Mouse (Mus musculus) gastrocnemius, postnatal 25 days (tissue): ENCODE results near the gene Agmat. TPM values are rescaled to one million over a fixed set of nuclear protein-coding genes. Genes with fewer than 3 reads are reported as not detected.

Experiments used
- DNase-seq: peaks from one replicate; pipeline ENCODE4 v3.0.0; 2022
- long read RNA-seq, 2 experiments: library from polyadenylated mRNA; stranded (forward); transcript quantifications; one replicate each; pipeline ENCODE4 v2.0.0; 2021
- total RNA-seq, 2 experiments: library from RNA; stranded (reverse); gene quantifications; 1 replicate in 1 of 2; 2 replicates in 1 of 2; pipeline ENCODE4 v1.2.3; 2021

The Agmat gene
- total RNA-seq, result under 1 TPM in 1 of 2 experiments, not detected in 1; 0.20 TPM
- long read RNA-seq, experiment 1, result 0 reads
- long read RNA-seq, experiment 2, partial matches to known transcripts, result 1 of 2 reads
- long read RNA-seq, experiment 2, other reads (novel, unspliced or antisense), result 1 of 2 reads

DNA sequence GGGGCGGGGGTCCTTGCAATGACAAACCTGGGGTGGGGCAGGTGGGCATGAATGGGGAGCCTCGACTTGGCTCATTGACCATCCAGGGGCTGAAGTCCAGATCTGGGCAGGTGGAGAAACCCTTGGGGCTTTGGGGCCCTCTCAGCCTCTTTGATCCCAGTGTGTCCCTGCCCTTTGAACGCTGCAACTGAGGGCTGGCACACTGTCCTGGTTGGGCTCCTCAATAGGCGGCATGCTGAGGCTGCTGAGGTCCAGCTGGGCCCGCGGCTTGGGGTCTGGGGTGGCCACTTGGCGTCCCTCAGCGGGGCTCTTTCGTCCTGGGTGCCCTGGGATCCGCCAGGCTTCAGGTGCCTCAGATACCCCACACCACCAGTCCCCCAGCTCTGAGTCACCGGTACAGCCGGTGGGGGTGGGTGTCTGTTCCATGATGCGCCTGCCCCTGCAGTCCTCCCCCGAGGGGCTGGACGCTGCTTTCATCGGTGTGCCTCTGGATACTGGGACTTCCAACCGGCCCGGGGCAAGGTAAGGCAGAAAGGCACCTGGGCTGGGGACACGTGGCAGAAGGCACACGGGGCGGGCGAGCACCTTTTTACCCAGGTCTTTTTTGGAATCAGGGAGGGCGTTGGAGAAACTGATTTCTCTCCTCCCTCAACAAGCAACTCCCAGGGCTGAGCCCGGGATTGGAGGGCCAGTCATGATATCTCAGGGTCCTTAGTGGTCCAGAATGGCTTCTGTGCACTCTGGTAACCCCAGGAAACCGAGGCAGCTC lies at the start of gene Agmat:
Gene Agmat (plus strand): TSS at position 95 of the 769 bp plus-strand sequence.
- DNase-seq, result no peak

DNA sequence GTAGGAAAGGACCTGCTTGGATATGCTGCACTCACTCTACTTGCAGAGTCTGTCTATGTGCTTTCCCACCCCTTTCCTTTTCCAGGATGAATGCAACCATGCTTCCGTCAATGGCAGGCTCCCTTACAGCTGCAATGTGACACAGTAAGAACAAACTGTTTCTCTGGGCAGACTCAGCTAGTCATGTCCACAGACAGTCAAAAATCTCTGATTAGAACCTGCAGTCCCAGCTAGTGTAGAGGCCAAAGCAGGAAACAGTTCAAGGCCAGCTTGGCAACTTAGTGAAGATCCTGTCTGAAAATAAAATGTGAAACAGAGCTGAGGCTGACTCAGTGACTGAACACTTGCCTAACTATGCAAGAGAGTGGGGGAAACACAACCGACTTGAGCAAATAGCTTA lies 41.8 kb upstream of the Agmat start:
- DNase-seq, result peak; percentile 48

DNA sequence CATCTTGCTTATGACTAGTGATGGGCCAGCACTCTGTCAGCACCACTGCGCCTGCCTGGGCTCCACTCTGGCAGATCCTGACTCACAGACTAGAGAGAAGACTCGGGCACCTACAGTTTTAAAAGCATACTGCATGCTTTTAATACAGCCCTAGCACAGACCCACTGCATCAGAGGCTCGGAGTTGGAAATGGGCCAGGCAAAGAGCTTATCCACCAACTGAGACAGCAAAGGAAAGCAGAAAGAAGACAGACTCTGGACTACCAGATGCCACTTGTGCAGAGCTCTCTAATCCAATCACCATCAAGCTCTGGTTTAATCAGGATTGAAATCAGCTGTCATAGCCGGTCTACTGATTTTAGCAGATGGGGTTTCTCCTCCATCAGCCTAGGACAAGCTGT lies 41.1 kb upstream of the Agmat start:
- DNase-seq, result no peak

DNA sequence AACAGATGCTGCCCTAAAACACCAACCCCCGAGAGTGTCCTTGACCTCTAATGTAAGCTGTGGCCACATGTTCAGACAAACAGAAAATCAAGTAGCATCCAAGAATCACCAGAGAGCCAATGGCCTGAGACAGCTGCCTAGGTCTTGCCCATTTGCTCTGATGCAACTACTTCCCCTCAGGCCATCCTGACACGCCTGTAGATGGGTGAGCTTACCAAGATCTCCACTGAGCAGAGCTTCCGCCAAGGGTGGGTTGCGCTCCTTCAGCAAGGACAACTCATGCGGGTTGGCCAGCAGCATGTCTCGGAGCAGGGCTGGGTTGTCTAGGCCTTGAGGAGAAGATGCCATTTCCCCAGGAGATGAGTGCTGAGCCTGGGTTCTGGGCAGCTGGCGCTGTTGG lies 38.5 kb upstream of the Agmat start:
- no peak for DNase-seq

DNA sequence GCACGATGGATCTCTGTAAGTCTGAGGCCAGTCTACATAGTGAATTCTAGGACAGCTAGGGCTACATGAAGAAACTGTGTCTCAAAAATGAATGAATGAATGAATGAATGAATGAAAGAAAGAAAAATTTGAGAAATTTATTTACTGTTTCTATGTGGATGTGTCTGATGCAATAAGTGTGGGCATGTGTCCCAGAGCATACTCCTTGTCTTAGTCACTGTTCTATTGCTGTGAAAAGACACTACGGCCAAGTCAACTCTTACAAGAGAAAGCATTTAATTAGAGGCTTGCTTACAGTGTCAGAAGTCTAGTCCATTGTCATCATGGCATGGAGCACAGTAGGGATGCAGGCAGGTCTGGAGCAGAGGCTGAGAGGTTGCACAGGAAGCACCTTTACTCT lies 37.5 kb upstream of the Agmat start:
- DNase-seq, result no peak

DNA sequence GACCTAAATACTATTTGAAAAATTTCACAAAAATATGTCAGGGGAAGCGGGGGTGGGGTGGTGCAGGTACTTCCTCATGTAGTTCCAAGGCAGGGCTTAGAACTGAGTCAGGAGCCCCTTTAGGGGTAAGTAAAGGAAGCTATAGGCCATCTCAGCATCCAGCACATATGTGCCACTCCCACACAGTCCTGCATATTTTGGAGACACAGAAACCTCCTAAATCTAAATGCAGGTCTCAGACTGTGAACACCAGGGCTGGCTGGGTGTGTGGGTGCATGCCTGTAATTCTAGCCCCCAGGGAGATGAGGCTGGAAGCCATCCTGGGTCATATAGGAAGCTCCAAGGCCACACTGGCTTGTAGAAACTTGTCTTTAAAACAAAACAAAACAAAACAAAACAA lies 35.2 kb upstream of the Agmat start:
- no peak for DNase-seq

DNA sequence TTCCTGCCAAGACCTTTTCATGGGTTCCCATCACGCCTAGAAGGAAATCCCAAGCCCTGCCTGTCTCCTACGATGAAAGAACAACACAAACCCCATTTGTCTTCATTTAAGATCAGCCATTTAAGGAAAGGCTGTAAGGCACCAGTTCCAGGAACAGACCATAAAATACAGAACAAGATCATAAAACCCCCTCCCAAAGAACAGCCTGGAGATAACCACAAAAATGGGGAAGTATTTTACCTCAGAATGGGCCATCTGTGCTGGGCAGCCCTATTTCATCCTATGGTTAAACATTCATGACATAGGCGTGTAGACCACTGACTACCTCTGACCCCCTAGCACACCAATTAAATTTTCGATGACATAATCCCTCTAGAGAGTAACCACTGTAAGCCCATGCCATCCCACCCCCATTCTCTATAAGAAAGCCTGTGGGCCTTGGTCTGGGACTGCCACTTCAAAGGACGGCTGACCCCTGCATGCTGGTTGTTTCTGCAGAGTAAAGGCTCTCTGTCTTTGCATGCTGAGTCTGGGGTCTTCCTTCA lies 32.8 kb upstream of the Agmat start:
- no peak for DNase-seq

DNA sequence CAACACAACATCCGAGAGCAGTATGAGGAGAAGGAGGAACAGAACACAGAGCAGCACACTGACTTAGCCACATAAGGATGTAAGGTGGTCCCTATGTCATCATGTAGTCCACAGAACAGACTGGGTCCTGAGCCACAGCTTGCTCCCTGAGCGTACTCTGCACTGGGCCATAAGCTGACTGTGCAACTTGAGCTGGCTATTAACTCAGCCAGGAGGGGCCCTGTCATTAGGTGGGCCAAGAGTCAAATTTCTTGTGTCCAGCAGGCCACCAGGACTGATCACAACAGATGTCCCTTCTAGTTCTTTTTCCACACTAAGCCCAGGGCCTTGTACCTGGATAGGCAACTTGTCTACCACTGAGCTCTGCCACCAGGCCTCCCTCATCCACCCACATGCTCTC lies 31.4 kb upstream of the Agmat start:
- DNase-seq, result peak; percentile 51

DNA sequence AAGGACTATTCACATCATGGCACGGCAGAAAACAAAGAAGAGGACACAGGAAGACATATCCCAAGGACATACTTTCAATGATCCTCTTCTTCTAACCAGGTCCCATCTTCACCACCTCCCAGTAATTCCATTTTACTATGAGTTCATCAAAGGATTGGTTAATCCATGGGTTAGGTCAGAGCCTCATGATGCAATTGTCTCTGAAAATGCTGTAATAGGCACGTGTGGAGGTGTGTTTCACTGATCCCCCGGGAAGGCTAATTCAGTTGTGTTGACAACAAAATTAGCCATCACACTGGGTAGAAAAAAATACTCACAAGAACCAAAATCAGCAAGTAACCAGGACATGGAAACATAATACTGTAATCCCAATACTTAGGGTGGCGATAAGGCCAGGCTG lies 28.8 kb upstream of the Agmat start:
- no peak for DNase-seq

DNA sequence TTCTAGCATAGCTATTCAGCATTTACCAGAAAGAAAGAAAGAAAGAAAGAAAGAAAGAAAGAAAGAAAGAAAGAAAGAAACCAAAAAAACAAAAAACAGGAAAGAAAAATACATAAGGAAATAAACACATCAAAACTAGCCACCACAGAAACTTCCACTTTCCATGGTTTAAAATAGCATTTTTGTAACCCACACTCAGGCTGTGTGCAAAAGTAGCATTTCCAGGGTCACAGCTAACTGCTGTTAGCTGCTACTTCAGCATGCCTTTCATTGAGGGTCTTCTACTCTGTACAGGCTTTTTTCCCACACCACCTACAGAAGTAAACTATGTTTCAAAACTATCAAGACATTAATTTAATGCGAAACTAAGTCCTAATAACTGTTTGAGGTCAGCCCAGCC lies 27.2 kb upstream of the Agmat start:
- no peak for DNase-seq

DNA sequence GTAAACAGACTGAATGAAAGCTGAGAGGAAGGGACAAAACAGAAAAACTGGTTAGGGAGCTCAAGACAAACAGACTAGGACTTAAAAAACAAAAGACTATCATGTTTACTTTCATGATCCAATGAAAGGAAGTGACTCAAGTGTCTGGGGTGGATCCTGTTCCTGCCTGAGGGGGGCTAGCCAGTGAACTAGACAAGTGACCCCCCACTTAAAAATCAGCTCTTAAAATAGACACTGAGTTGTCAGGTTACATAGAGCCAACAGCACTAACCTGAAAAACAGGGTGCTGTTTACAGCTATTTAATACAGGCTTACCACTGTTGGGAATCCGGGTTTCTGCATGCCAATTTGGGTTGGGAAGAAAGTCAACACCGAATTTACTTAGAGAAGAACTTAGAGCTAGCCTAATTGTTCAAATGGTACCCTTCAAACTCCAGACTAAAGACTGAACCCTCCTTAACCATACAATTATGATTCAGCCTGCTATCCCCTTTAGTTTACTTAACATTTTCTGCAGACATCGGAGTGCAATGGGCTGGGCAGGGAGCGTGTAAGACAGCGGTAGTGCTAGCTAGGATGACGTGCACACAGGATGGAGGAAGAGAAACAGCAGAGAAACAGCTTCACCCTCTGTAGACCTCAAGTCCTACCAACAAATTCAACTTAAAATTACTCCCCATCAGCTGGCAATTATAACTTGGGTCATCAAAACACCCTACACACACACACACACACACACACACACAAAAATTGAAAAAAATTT lies 25.5 kb upstream of the Agmat start:
- no peak for DNase-seq

DNA sequence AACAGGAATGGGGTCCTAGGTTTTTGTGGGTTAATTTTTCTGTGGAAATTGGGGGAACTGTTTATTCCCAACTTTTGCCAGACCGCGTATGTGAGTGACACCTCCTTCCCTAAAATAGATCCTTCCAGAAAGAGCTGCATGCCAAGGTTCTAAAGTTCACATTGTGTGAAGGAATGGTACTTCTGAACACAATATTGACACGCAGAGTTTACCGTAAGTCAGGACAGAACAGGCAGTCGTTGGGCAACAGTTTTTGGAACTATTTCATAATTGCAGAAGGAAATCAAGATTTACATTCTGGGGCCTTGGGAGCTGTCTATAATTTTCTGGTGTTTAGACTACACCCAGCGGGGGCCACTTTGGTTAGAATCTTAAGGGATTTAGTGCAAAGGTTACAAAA lies 24.5 kb upstream of the Agmat start:
- DNase-seq, result no peak

DNA sequence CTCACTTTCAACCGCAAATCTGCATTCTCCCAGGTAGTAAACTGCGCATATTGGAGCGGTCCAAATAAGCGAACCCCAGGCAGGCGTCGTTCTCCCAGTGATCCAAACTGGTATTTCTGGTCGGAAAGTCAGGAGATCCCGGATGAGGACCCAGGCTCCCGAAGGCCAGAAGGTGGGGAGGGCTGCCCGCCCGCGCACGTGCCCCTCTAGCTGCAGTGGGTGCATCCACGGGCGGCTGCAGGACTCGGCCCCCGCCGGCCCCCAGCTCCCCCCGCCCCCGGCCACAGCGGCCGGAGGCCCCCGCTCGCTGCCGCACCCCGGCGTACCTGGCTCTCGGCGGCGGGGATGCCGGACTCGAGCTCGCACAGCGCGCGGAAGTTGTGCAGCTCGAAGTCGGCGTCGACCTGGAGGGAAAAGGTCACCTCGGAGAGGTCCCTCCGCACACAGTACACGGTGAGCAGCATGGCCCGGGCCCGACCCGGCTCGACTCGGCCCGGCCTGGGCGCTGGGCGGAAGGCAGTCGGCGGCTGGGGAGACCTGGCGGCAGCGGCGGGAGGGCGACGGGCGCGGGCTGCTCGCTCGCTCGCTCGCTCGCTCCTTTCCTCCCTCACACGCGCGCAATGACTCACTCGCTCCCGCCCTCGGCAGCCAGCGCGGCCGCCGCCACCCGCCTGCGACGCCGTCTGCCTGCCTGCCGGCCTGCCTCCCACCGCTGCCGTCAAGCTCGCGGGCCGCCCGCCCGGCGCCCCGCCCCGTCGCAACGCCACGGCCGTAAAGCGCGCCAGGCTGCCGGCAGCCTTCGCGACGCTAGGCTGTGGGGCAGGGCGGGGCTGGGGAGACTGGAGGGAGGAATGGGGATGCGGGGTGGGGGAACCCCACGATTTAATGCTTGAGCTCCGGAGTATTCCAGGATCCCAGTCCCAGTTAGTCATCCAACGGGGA lies 23.5 kb upstream of the Agmat start, which contains the start of gene Ddi2:
Gene Ddi2 (minus strand): TSS at position 689 of the 942 bp plus-strand sequence.
- DNase-seq, result peak; percentile 95

DNA sequence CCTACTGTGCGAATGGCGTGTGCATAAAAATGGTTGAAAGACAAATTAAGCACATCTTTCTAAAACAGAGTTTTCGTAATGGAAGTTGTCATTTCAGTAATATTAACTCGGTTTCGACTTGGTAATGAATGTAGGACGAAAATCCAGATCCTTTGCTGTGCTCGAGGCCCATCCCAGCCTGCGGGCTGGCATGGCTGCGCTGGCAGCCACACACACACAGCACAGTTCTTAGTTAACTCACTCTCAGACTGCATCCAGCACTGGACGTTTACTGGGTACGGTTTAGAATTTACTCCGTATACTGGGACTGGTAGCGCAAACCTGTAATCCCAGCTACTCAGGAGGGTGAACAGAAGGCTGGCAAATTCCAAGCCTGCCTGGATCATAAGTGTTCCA lies 22.8 kb upstream of the Agmat start:
- DNase-seq, result no peak

DNA sequence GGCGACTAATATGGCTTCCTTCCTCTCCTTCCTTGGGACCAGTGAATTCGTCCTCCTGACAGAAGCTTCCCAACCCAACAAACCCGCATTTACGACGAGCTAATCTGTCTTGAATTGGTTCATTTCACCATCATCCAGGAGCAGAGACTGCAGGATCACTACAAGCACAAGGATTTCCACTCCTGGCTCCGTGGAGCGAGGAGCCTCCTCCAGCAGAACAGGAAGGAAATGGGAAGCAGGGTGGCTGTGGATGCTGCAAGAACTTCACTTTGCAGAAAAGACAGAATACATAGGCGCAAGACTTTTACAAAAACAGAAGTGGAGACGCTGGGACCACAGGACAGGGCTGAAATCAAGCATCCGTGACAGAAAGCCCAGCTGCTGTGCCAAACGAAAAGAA lies 21.9 kb upstream of the Agmat start:
- DNase-seq, result no peak

DNA sequence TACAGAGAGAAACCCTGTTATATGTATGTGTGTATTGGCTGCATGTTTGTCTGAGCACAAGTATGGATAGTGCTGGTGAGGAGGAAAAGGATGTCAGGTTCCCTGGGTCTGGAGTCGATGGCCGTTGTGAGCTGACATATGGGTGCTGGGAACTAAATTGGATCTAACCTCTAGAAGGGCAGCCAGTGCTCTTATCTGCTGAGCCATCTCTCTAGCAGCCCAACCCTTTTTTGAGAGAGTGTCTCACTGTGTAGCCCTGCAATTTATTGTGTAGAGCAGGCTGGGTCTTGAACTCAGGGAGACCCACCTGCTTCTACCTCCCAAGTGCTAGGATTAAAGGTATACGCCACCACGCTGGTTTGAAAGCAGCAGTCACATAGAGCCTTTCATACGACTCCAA lies 21.2 kb upstream of the Agmat start:
- DNase-seq, result no peak

DNA sequence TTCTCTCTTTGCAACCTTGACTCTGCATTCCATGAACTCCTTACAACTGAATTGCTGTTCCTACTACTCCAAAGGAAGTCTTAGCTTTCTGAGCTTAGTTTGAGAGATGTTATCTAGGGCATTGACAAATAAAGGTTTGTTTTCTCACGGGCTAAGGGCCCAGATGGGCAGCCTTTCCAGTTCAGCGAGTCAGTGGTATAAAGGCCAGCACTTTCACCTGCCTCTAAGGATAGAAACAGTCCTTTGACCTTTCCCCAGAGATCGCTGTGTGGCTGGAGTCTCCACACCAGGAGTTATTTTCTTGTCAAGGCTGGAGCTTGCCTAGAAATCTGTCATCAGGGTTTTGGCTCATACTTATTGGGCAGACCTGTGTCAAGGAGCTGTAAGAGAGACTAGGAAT lies 20.7 kb upstream of the Agmat start:
- DNase-seq, result no peak

DNA sequence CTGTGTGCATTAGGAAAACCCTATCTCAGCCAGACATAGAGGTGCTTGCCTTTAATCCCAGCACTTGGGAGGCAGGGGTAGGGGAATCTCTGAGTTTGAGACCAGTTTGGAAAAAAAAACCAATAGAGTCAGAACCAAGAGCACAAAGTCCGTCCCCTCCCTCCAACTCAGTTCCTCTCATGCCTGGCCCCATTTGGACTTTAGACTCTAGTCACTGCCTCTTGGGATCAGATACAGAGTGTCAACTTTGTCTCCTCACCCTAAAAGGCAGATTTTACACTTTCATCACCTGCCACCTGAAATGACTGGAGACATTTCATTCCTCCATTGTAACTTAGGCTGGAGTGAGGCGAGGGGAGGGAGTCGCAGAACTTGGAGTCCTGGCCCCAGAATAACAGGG lies 17.2 kb upstream of the Agmat start:
- DNase-seq, result no peak

DNA sequence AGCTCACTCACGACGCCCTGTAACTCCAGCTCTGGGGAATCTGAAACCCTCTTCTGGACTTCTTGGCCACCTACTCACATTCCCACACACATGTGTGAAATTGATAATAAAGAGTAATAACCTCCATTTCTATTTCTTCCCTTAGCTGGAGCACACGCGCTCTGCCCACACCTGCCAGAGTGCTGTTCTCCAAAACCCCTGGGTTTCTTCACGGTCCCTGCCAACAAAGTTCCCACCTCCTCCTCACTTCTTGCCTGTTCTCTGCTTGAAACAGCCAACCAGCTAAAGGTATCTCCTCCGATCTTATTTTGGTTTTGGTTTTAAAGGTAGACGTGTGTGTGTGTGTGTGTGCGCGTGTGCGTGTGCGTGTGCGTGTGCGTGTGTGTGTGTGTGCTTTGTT lies 16.1 kb upstream of the Agmat start:
- no peak for DNase-seq

DNA sequence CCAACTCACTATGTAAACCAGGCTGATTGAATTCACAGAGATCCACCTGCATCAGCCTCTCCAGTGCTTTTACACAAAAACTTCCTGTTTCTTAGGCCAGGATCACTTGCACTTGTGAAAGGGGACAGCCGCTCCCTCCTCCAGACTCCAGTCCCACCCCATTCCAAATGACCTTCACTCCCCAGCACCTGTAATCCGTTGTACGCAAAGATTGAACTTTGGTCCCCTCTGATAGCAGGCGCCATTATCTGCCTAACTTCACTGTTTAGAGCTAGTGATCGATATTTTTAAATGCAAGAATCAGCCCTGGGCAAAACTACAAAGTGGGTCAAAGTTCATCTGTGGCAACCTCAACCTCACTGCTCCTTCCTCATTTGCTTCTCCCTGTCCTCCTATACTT lies 14.7 kb upstream of the Agmat start:
- DNase-seq, result no peak

DNA sequence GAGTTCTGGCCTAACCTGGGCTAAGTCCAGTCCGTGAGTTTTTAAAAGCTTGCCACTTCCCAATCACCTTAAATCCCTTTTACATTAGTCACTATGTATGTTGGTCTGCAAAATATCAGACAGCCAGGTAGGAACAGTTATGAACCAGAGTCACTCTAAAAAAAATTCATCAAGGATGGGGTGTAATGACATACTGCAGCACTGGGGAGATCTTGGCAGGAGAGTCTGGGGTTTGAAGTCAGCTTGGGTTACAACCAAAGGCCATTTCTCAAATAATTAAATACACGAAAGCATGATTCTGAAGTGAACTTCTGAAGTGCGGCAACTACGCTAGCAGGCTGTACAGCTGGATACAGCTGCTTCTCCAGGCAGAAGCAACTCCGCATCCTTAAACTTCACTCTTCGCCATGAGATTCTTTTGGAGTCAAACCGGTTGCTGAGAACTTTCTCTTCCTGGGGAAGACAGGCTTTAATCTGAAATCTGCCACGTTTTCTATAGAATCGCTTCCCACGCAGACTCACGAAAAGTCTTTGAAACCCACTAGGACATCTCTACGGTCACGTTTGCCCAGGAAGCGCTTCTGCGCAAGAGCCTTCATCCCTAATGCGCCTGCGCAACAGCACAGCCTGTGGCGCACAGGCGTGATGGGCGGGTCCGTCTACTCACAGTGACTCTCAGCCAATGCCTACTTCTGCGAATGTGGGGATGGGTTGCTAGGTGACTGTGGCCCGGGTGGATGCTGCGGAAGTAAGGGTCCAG lies 11.8 kb upstream of the Agmat start:
- DNase-seq, result peak; percentile 89
